Mouse (Mus musculus) cortical plate, adult 2 months (tissue): ENCODE data around the gene Prdm1.

Source experiments
- CTCF ChIP-seq: fragments of 200-500 bp; IDR thresholded peaks from 2 replicates; pipeline ENCODE4 v1.5.1; 2011; ENCODE audit warnings: mild to moderate bottlenecking, control low read depth, low read length; ENCODE audit not compliant: insufficient read depth; ENCODE audit errors: extremely low read depth
- POLR2A ChIP-seq: fragments of 200-500 bp; IDR thresholded peaks from 2 replicates; pipeline ENCODE4 v1.6.1; 2011; ENCODE audit warnings: mild to moderate bottlenecking, low read length, control low read depth; ENCODE audit not compliant: insufficient read depth; ENCODE audit errors: extremely low read depth

- TF ChIP-seq CTCF (no peak), POLR2A (no peak)
Measured at GRCm38 (mm10) chr10:44409958-44410357, 118.3 kb downstream of the Prdm1 start.
